In the genomic region with DNA sequence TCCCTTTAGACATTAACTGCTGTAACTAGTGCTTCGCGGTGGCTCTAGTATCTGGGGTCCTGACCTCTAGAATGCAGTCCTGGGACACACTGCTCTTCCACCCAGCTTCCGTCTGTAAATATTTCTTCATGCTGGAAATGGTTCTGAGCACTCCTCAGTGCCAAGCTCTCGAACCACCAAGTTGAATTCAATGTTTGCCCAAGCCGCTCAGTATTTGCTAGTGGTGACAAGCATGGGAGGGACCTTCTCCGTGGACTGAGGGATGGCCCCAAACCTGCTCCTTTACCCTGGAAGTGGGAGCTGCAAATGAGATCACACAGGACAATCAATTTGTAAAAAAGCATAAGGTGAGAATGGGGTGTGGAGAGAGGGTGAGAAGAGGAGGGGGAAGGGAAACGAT, we compare ENCODE assay signal across 8 mouse cellular contexts.
DNase-seq lines count a peak whose midpoint lies in the region; ATAC-seq lines count a peak whose summit lies in the region.

No protein-coding gene starts in this region.

- peak overlapping the region; percentile 79 for H3K27ac ChIP-seq in heart, embryonic 13.5 days (replicated peaks)
- no peak overlapping the region for H3K27ac ChIP-seq in forebrain, embryonic 11.5 days (ENCODE audit: low read depth, low read length)
- H3K27ac ChIP-seq in liver, embryonic 12.5 days = peak overlapping the region; percentile 52; the same call in 1 of the 2 replicates
- peak overlapping the region; percentile 29; the same call in 1 of the 2 replicates for H3K27ac ChIP-seq in neural tube, embryonic 13.5 days (replicated peaks)

- no peaks in the 10 kb centered on the region for H3K27me3 ChIP-seq in heart, embryonic 13.5 days (replicated peaks)
- H3K27me3 ChIP-seq in forebrain, embryonic 11.5 days (ENCODE audit: control insufficient read depth, insufficient read depth, low read length) = no peaks in the 10 kb centered on the region
- H3K27me3 ChIP-seq in liver, embryonic 12.5 days (replicated peaks) = no peaks in the 10 kb centered on the region
- no peaks in the 10 kb centered on the region for H3K27me3 ChIP-seq in neural tube, embryonic 13.5 days

- H3K9me3 ChIP-seq in heart, embryonic 13.5 days = no peaks in the 10 kb centered on the region
- H3K9me3 ChIP-seq in forebrain, embryonic 11.5 days (ENCODE audit: control insufficient read depth, low read length) = no peaks in the 10 kb centered on the region
- no peaks in the 10 kb centered on the region for H3K9me3 ChIP-seq in liver, embryonic 12.5 days (replicated peaks)
- H3K9me3 ChIP-seq in neural tube, embryonic 13.5 days = no peaks in the 10 kb centered on the region

- 0 out of 2 replicates have a peak overlapping the region, but pooled peaks have one; percentile 37 for H3K4me3 ChIP-seq in heart, embryonic 13.5 days
- no peak overlapping the region for H3K4me3 ChIP-seq in forebrain, embryonic 11.5 days (ENCODE audit: low read depth, low read length)
- no peak overlapping the region; the same call in 1 of the 2 replicates for H3K4me3 ChIP-seq in liver, embryonic 12.5 days
- H3K4me3 ChIP-seq in neural tube, embryonic 13.5 days = no peak overlapping the region

- no peak for DNase-seq in heart, postnatal 14 days
- peak; percentile 46 for DNase-seq in forebrain, embryonic 11.5 days (ENCODE audit: low spot score)
- DNase-seq in frontal cortex, postnatal 14 days (ENCODE audit: low spot score in 2 of 2) = no peak
- no peak for DNase-seq in natural killer cell, adult 2 months (ENCODE audit: low spot score in 2 of 2)
- DNase-seq in gastrocnemius, adult 8-10 months (ENCODE audit: low spot score in 2 of 2) = no peak

- intact Hi-C loops in heart, postnatal 14 days (cut with DNase I) = loop anchor here (5.0 kb wide), 5 partner anchors 54 to 534 kb away; no protein-coding TSS in a partner anchor

- peak overlapping the region; percentile 75 for H3K9ac ChIP-seq in heart, embryonic 13.5 days
- peak overlapping the region; percentile 61 for H3K9ac ChIP-seq in forebrain, embryonic 11.5 days (ENCODE audit: low read length)
- H3K9ac ChIP-seq in liver, embryonic 12.5 days = no peak overlapping the region
- peak overlapping the region; percentile 13 for H3K9ac ChIP-seq in neural tube, embryonic 13.5 days

- no peaks in the 10 kb centered on the region for H3K36me3 ChIP-seq in heart, embryonic 13.5 days
- H3K36me3 ChIP-seq in forebrain, embryonic 11.5 days (ENCODE audit: control insufficient read depth, insufficient read depth, low read length) = no peaks in the 10 kb centered on the region
- H3K36me3 ChIP-seq in liver, embryonic 12.5 days = no peaks in the 10 kb centered on the region
- H3K36me3 ChIP-seq in neural tube, embryonic 13.5 days = no peaks in the 10 kb centered on the region

- H3K4me1 ChIP-seq in heart, embryonic 13.5 days = peaks cover 40% of the 10 kb centered on the region
- 0 out of 2 replicates have a peak, but pooled peaks cover 2% of the 10 kb centered on the region for H3K4me1 ChIP-seq in forebrain, embryonic 11.5 days (replicated peaks; ENCODE audit: control insufficient read depth, insufficient read depth, low read length)
- peaks cover 25% of the 10 kb centered on the region for H3K4me1 ChIP-seq in liver, embryonic 12.5 days
- peaks cover 10% of the 10 kb centered on the region; the same call in 1 of the 2 replicates for H3K4me1 ChIP-seq in neural tube, embryonic 13.5 days (replicated peaks)

- WGBS in heart, embryonic 13.5 days = 51% methylated on average over 7 of the region's 7 CpGs
- WGBS in forebrain, embryonic 11.5 days = 89% methylated on average over 7 of the region's 7 CpGs
- 57% methylated on average over 7 of the region's 7 CpGs for WGBS in liver, embryonic 12.5 days (ENCODE audit: insufficient replicate concordance)
- WGBS in neural tube, embryonic 13.5 days = 90% methylated on average over 7 of the region's 7 CpGs

- H3K4me2 ChIP-seq in heart, embryonic 13.5 days = peak overlapping the region; percentile 64
- H3K4me2 ChIP-seq in forebrain, embryonic 11.5 days (ENCODE audit: low read depth, low read length, severe bottlenecking) = peak overlapping the region; percentile 35; the same call in 1 of the 2 replicates
- H3K4me2 ChIP-seq in liver, embryonic 12.5 days = peak overlapping the region; percentile 54
- H3K4me2 ChIP-seq in neural tube, embryonic 13.5 days = peak overlapping the region; percentile 43

- ATAC-seq in heart, embryonic 13.5 days (ENCODE audit: extremely low read depth, insufficient number of reproducible peaks, low FRiP score, low TSS enrichment) = no peak
- peak; percentile 28; the same call in 1 of the 2 replicates for ATAC-seq in forebrain, embryonic 11.5 days (replicated peaks; ENCODE audit: low FRiP score)
- ATAC-seq in liver, embryonic 12.5 days = peak; percentile 25; the same call in 1 of the 2 replicates
- peak; percentile 20 for ATAC-seq in neural tube, embryonic 13.5 days (ENCODE audit: low read depth)
